Mouse (Mus musculus) midbrain, embryonic 15.5 days (tissue): ENCODE data around the gene Gm29666. TPM values are rescaled to one million over a fixed set of nuclear protein-coding genes. Genes with fewer than 3 reads are reported as not detected.
A peak's percentile ranks its signal among the peaks of the same experiment; 100 is the strongest.
"Not testable (repeated sequence)": the region's sequence is repeated elsewhere in the genome, so short reads cannot be mapped to it uniquely, and the experiment has no call there.

Source experiments
- ATAC-seq: fragments of 200-750 bp; cut with Nextera tagmentation; replicated peaks from 2 replicates; pipeline ENCODE4 v1.8.0; 2017; ENCODE audit warnings: moderate TSS enrichment
- H3K27ac ChIP-seq: fragments of 300-500 bp; sonication (generic); 2 replicates; pipeline ENCODE4 v1.5.1; 2015; ENCODE audit warnings: mild to moderate bottlenecking, inconsistent platforms
- H3K27me3 ChIP-seq: fragments of 300-500 bp; sonication (generic); replicated peaks from 2 replicates; pipeline ENCODE4 v1.6.1; 2015; ENCODE audit warnings: inconsistent platforms
- H3K36me3 ChIP-seq: fragments of 300-500 bp; sonication (generic); replicated peaks from 2 replicates; pipeline ENCODE4 v1.6.1; 2015; ENCODE audit warnings: inconsistent platforms
- H3K4me1 ChIP-seq: fragments of 300-500 bp; sonication (generic); 2 replicates; pipeline ENCODE4 v1.6.1; 2015; ENCODE audit warnings: inconsistent platforms
- H3K4me2 ChIP-seq: fragments of 300-500 bp; sonication (generic); 2 replicates; pipeline ENCODE4 v1.6.1; 2015; ENCODE audit warnings: inconsistent platforms, mild to moderate bottlenecking, moderate library complexity
- H3K4me3 ChIP-seq: fragments of 300-500 bp; sonication (generic); 2 replicates; pipeline ENCODE4 v1.5.1; 2015; ENCODE audit warnings: mild to moderate bottlenecking, inconsistent platforms
- H3K9ac ChIP-seq: fragments of 300-500 bp; sonication (generic); 2 replicates; pipeline ENCODE4 v1.6.1; 2015; ENCODE audit warnings: mild to moderate bottlenecking, inconsistent platforms
- H3K9me3 ChIP-seq: fragments of 300-500 bp; sonication (generic); 2 replicates; pipeline ENCODE4 v1.6.1; 2016; ENCODE audit warnings: inconsistent platforms
- WGBS: fragments of 180-500 bp; shearing (Covaris S2); methylation state at CpG from one replicate; pipeline ENCODE4 v1.1.7; 2015; ENCODE audit warnings: mixed read lengths; 5-methylcytosine and 5-hydroxymethylcytosine counted together
- microRNA-seq: library from miRNA; unstranded; fragments of <30 nt; microRNA quantifications from one replicate; pipeline ENCODE4, GENCODE M21; 2016
- polyA plus RNA-seq: library from polyadenylated mRNA; unstranded; fragments of >200 nt; fragmentation: Nextera tagmentation; extraction: Ambion mirVana; gene quantifications from 2 replicates; pipeline ENCODE4 v1.2.1, GENCODE M21; 2015

Gm29666 gene
- polyA plus RNA-seq, 1 experiment from 2014 or later, result 0.96 TPM

- 90% methylated on average over 1 of the region's 1 CpGs for WGBS
- H3K36me3 ChIP-seq, result no peaks in the 10 kb centered on the region
- H3K4me3 ChIP-seq, result no peak overlapping the region
- H3K9me3 ChIP-seq, result no peaks in the 10 kb centered on the region
- peaks cover 12% of the 10 kb centered on the region for H3K4me1 ChIP-seq
- no peak overlapping the region for H3K27ac ChIP-seq
- H3K27me3 ChIP-seq, result peaks cover 6% of the 10 kb centered on the region; the same call in 1 of the 2 replicates
- H3K9ac ChIP-seq, result no peak overlapping the region
- H3K4me2 ChIP-seq, result no peak overlapping the region
- no peak for ATAC-seq
These were observed 23.2 kb downstream of the Gm29666 start for GRCm38 (mm10) chr15:84896664-84897063.

GRCm38 (mm10) chr15:84896216-84896615, 23.6 kb downstream of the Gm29666 start:
- ATAC-seq, H3K4me3 ChIP-seq, H3K4me2 ChIP-seq, H3K9ac ChIP-seq, H3K27me3 ChIP-seq, H3K9me3 ChIP-seq, H3K36me3 ChIP-seq, H3K27ac ChIP-seq: not testable (repeated sequence)
- H3K4me1 ChIP-seq, result peaks cover 12% of the 10 kb centered on the region
- 79% methylated on average over 10 of the region's 10 CpGs for WGBS

- no peak overlapping the region for H3K9ac ChIP-seq
- no peak overlapping the region for H3K4me3 ChIP-seq
- H3K27ac ChIP-seq, result no peak overlapping the region
- 5% methylated on average over 3 of the region's 3 CpGs for WGBS
- ATAC-seq, result no peak
- no peak overlapping the region for H3K4me2 ChIP-seq
- no peaks in the 10 kb centered on the region for H3K9me3 ChIP-seq
- 0 out of 2 replicates have a peak, but pooled peaks cover 3% of the 10 kb centered on the region for H3K27me3 ChIP-seq
- no peaks in the 10 kb centered on the region for H3K36me3 ChIP-seq
- no peaks in the 10 kb centered on the region; the same call in 1 of the 2 replicates for H3K4me1 ChIP-seq
These were observed 28.2 kb downstream of the Gm29666 start for GRCm38 (mm10) chr15:84891658-84892057.

- H3K27me3 ChIP-seq, result 0 out of 2 replicates have a peak, but pooled peaks cover 3% of the 10 kb centered on the region
- no peaks in the 10 kb centered on the region for H3K36me3 ChIP-seq
- no peak overlapping the region for H3K4me2 ChIP-seq
- H3K4me1 ChIP-seq, result no peaks in the 10 kb centered on the region; the same call in 1 of the 2 replicates
- H3K4me3 ChIP-seq, result no peak overlapping the region
- no peak overlapping the region for H3K27ac ChIP-seq
- H3K9me3 ChIP-seq, result no peaks in the 10 kb centered on the region
- 34% methylated on average over 3 of the region's 3 CpGs for WGBS
- no peak overlapping the region for H3K9ac ChIP-seq
- ATAC-seq, result no peak
These were observed 28.6 kb downstream of the Gm29666 start for GRCm38 (mm10) chr15:84891246-84891645.

- Histone ChIP-seq H3K9me3 (no peaks in the 10 kb centered on the region), H3K27ac (no peak overlapping the region), H3K27me3 (peaks cover 3% of the 10 kb centered on the region; the same call in 1 of the 2 replicates), H3K9ac (no peak overlapping the region), H3K4me2 (no peak overlapping the region), H3K4me3 (no peak overlapping the region), H3K4me1 (no peaks in the 10 kb centered on the region; the same call in 1 of the 2 replicates), H3K36me3 (no peaks in the 10 kb centered on the region)
- no peak for ATAC-seq
- 45% methylated on average over 12 of the region's 12 CpGs for WGBS
These were observed 31.8 kb downstream of the Gm29666 start for GRCm38 (mm10) chr15:84888066-84888465.

- Histone ChIP-seq H3K9ac (no peak overlapping the region), H3K4me3 (no peak overlapping the region), H3K27me3 (no peaks in the 10 kb centered on the region), H3K9me3 (no peaks in the 10 kb centered on the region), H3K36me3 (no peaks in the 10 kb centered on the region), H3K4me1 (no peaks in the 10 kb centered on the region), H3K4me2 (no peak overlapping the region), H3K27ac (no peak overlapping the region)
- ATAC-seq, result no peak
- 87% methylated on average over 12 of the region's 12 CpGs for WGBS
These were observed 42.6 kb downstream of the Gm29666 start for GRCm38 (mm10) chr15:84877029-84877815.

GRCm38 (mm10) chr15:84873867-84874266, 46.0 kb downstream of the Gm29666 start:
- Histone ChIP-seq H3K4me3 (no peak overlapping the region), H3K9ac (no peak overlapping the region), H3K4me2 (no peak overlapping the region), H3K4me1 (no peaks in the 10 kb centered on the region), H3K27me3 (no peaks in the 10 kb centered on the region), H3K36me3 (no peaks in the 10 kb centered on the region), H3K9me3 (no peaks in the 10 kb centered on the region), H3K27ac (no peak overlapping the region)
- WGBS, result 75% methylated on average over 4 of the region's 4 CpGs
- no peak for ATAC-seq

GRCm38 (mm10) chr15:84873079-84873478, 46.8 kb downstream of the Gm29666 start:
- Histone ChIP-seq H3K4me2 (no peak overlapping the region), H3K9me3 (no peaks in the 10 kb centered on the region), H3K27me3 (no peaks in the 10 kb centered on the region), H3K27ac (no peak overlapping the region), H3K9ac (no peak overlapping the region), H3K4me1 (no peaks in the 10 kb centered on the region), H3K4me3 (no peak overlapping the region), H3K36me3 (no peaks in the 10 kb centered on the region)
- WGBS, result 83% methylated on average over 11 of the region's 11 CpGs
- ATAC-seq, result no peak

GRCm38 (mm10) chr15:84871802-84872201, 48.0 kb downstream of the Gm29666 start:
- Histone ChIP-seq H3K27me3 (no peaks in the 10 kb centered on the region), H3K4me1 (no peaks in the 10 kb centered on the region), H3K4me2 (no peak overlapping the region), H3K4me3 (no peak overlapping the region), H3K9me3 (no peaks in the 10 kb centered on the region), H3K36me3 (no peaks in the 10 kb centered on the region), H3K9ac (no peak overlapping the region), H3K27ac (no peak overlapping the region)
- no peak for ATAC-seq
- 88% methylated on average over 3 of the region's 3 CpGs for WGBS

GRCm38 (mm10) chr15:84861911-84862310, 57.9 kb downstream of the Gm29666 start:
- Histone ChIP-seq H3K36me3 (no peaks in the 10 kb centered on the region), H3K9me3 (no peaks in the 10 kb centered on the region), H3K4me1 (peaks cover 4% of the 10 kb centered on the region), H3K27ac (no peak overlapping the region), H3K27me3 (no peaks in the 10 kb centered on the region), H3K4me3 (no peak overlapping the region), H3K4me2 (no peak overlapping the region), H3K9ac (no peak overlapping the region)
- no peak for ATAC-seq
- 89% methylated on average over 8 of the region's 8 CpGs for WGBS

Small RNAs within 50 kb of the gene (microRNA-seq; reads per million reads assigned to microRNA genes)
- gene Mir1249, result 44.3 reads per million, percentile 44 among the genes with 10 or more reads in this experiment

Other genes starting within 250 kb of the Gm29666 start
- gene Arhgap8, start 200.0 kb downstream of the Gm29666 start, polyA plus RNA-seq, result 0.59 and 0.73 TPM in 2 replicates
- 6.0 and 7.6 TPM in 2 replicates for gene Phf21b, start 64.0 kb downstream of the Gm29666 start, polyA plus RNA-seq
- gene Nup50, start 3.4 kb upstream of the Gm29666 start, polyA plus RNA-seq, result 25.4 and 26.2 TPM in 2 replicates
- gene 5031439G07Rik, start 68.5 kb upstream of the Gm29666 start, polyA plus RNA-seq, result 28.4 and 33.9 TPM in 2 replicates
- 0.83 and 1.2 TPM in 2 replicates for gene Upk3a, start 97.1 kb upstream of the Gm29666 start, polyA plus RNA-seq
- gene Fam118a, start 108.9 kb upstream of the Gm29666 start, polyA plus RNA-seq, result 30.6 and 31.7 TPM in 2 replicates
- gene Smc1b, start 211.9 kb upstream of the Gm29666 start, polyA plus RNA-seq, result 0.14 TPM in 2 replicates
- gene Ribc2, start 212.0 kb upstream of the Gm29666 start, polyA plus RNA-seq, result 1.0 and 1.3 TPM in 2 replicates